Mouse (Mus musculus) kidney, postnatal 0 days (tissue): ENCODE data around the gene Ptprq. TPM values are rescaled to one million over a fixed set of nuclear protein-coding genes. Genes with fewer than 3 reads are reported as not detected.

Experiments used
- ATAC-seq: fragments of 200-750 bp; cut with Nextera tagmentation; replicated peaks from 2 replicates; pipeline ENCODE4 v1.8.0; 2017; ENCODE audit warnings: low read depth, moderate number of reproducible peaks, moderate TSS enrichment, moderate library complexity; ENCODE audit not compliant: low FRiP score
- DNase-seq: peaks from one replicate; pipeline ENCODE4 v3.0.0-alpha.2; 2016; ENCODE audit warnings: low spot score
- H3K27ac ChIP-seq: fragments of 300-500 bp; sonication (generic); 2 replicates; pipeline ENCODE4 v1.5.1; 2014; ENCODE audit warnings: mild to moderate bottlenecking
- H3K27me3 ChIP-seq: fragments of 300-500 bp; sonication (generic); 2 replicates; pipeline ENCODE4 v1.6.1; 2014; ENCODE audit warnings: low read length, mixed read lengths; ENCODE audit not compliant: insufficient read depth
- H3K36me3 ChIP-seq: fragments of 300-500 bp; sonication (generic); 2 replicates; pipeline ENCODE4 v1.6.1; 2014; ENCODE audit warnings: low read length, mixed read lengths; ENCODE audit not compliant: insufficient read depth
- H3K4me1 ChIP-seq: fragments of 300-500 bp; sonication (generic); replicated peaks from 2 replicates; pipeline ENCODE4 v1.6.1; 2014; ENCODE audit warnings: antibody characterized with exemption, low read length, mixed read lengths; ENCODE audit not compliant: insufficient read depth
- H3K4me2 ChIP-seq: fragments of 300-500 bp; sonication (generic); 2 replicates; pipeline ENCODE4 v1.6.1; 2014; ENCODE audit warnings: mild to moderate bottlenecking, low read length, moderate library complexity, mixed read lengths
- H3K4me3 ChIP-seq: fragments of 300-500 bp; sonication (generic); replicated peaks from 2 replicates; pipeline ENCODE4 v1.5.1; 2014; ENCODE audit warnings: low read depth, low read length
- H3K9ac ChIP-seq: fragments of 300-500 bp; sonication (generic); 2 replicates; pipeline ENCODE4 v1.6.1; 2014; ENCODE audit warnings: low read depth, low read length
- H3K9me3 ChIP-seq: fragments of 300-500 bp; sonication (generic); replicated peaks from 2 replicates; pipeline ENCODE4 v1.6.1; 2016; ENCODE audit warnings: low read length, inconsistent platforms, mixed read lengths
- CTCF ChIP-seq: IDR thresholded peaks from 2 replicates; pipeline ENCODE4 v1.5.1; 2016; ENCODE audit warnings: antibody characterized with exemption, low read depth, mild to moderate bottlenecking, moderate library complexity
- WGBS: fragments of 180-500 bp; shearing (Covaris S2); extraction: QIAGEN DNeasy Blood & Tissue Kit; methylation state at CpG from one replicate; pipeline ENCODE4 v1.1.7; 2014; 5-methylcytosine and 5-hydroxymethylcytosine counted together
- polyA plus RNA-seq: library from polyadenylated mRNA; unstranded; fragments of >200 nt; fragmentation: Nextera tagmentation; extraction: Ambion mirVana; gene quantifications from 2 replicates; pipeline ENCODE4 v1.2.1, GENCODE M21; 2015

Ptprq gene
- polyA plus RNA-seq, 1 experiment from 2014 or later: 0.09 TPM

GRCm38 (mm10) chr10:107499656-107500055 lies 220.2 kb downstream of the Ptprq start:
- Histone ChIP-seq H3K9ac (no peak overlapping the region), H3K9me3 (no peaks in the 10 kb centered on the region), H3K4me1 (no peaks in the 10 kb centered on the region), H3K36me3 (no peaks in the 10 kb centered on the region), H3K4me3 (no peak overlapping the region), H3K27ac (no peak overlapping the region), H3K27me3 (0 out of 2 replicates have a peak, but pooled peaks cover under 1% of the 10 kb centered on the region), H3K4me2 (no peak overlapping the region)
- WGBS: 82% methylated on average over 7 of the region's 7 CpGs
- ATAC-seq: no peak
- no peak for TF ChIP-seq CTCF
- DNase-seq: no peak

- Histone ChIP-seq H3K36me3 (no peaks in the 10 kb centered on the region), H3K4me1 (no peaks in the 10 kb centered on the region), H3K27ac (no peak overlapping the region), H3K27me3 (0 out of 2 replicates have a peak, but pooled peaks cover 5% of the 10 kb centered on the region), H3K4me2 (no peak overlapping the region), H3K4me3 (no peak overlapping the region), H3K9ac (no peak overlapping the region), H3K9me3 (no peaks in the 10 kb centered on the region)
- ATAC-seq (no peak), DNase-seq (no peak)
- no peak for TF ChIP-seq CTCF
- WGBS: 87% methylated on average over 1 of the region's 1 CpGs
Observed at GRCm38 (mm10) chr10:107496402-107496801, 223.4 kb downstream of the Ptprq start.

GRCm38 (mm10) chr10:107494568-107494967 lies 225.3 kb downstream of the Ptprq start, which contains the start of gene Myf6:
TSS of gene Myf6 (minus strand) at chr10:107494737.
- 0 out of 2 replicates have a peak, but pooled peaks cover 5% of the 10 kb centered on the region for H3K27me3 ChIP-seq
- peak within 1 kb of the TSS; percentile 50 for H3K4me2 ChIP-seq
- no peaks in the 10 kb centered on the region for H3K36me3 ChIP-seq
- ATAC-seq (no peak), DNase-seq (no peak)
- H3K9ac ChIP-seq: no peak within 1 kb of the TSS
- no peak for TF ChIP-seq CTCF
- no peak within 1 kb of the TSS for H3K4me3 ChIP-seq
- no peak within 1 kb of the TSS for H3K27ac ChIP-seq
- H3K4me1 ChIP-seq: no peaks in the 10 kb centered on the region
- WGBS: 50% methylated on average over 6 of the region's 6 CpGs
- H3K9me3 ChIP-seq: no peaks in the 10 kb centered on the region

- Histone ChIP-seq H3K9ac (no peak overlapping the region), H3K36me3 (no peaks in the 10 kb centered on the region), H3K27ac (no peak overlapping the region), H3K27me3 (0 out of 2 replicates have a peak, but pooled peaks cover 5% of the 10 kb centered on the region), H3K4me1 (no peaks in the 10 kb centered on the region), H3K9me3 (no peaks in the 10 kb centered on the region), H3K4me3 (0 out of 2 replicates have a peak overlapping the region, but pooled peaks have one; percentile 12), H3K4me2 (peak overlapping the region; percentile 50)
- TF ChIP-seq CTCF: no peak
- DNase-seq (no peak), ATAC-seq (no peak)
- WGBS: 40% methylated on average over 20 of the region's 20 CpGs
Observed at GRCm38 (mm10) chr10:107493580-107494474, 226.0 kb downstream of the Ptprq start.

GRCm38 (mm10) chr10:107492867-107493579 lies 226.8 kb downstream of the Ptprq start:
- Histone ChIP-seq H3K27me3 (0 out of 2 replicates have a peak, but pooled peaks cover 5% of the 10 kb centered on the region), H3K9me3 (no peaks in the 10 kb centered on the region), H3K27ac (no peak overlapping the region), H3K9ac (no peak overlapping the region), H3K36me3 (no peaks in the 10 kb centered on the region), H3K4me3 (peak overlapping the region; percentile 12; the same call in 1 of the 2 replicates), H3K4me2 (peak overlapping the region; percentile 50), H3K4me1 (no peaks in the 10 kb centered on the region)
- DNase-seq (no peak), ATAC-seq (no peak)
- TF ChIP-seq CTCF: no peak
- 42% methylated on average over 18 of the region's 18 CpGs for WGBS

GRCm38 (mm10) chr10:107488654-107489315 lies 231.1 kb downstream of the Ptprq start:
- no peaks in the 10 kb centered on the region for H3K4me1 ChIP-seq
- WGBS: 27% methylated on average over 12 of the region's 12 CpGs
- DNase-seq (no peak), ATAC-seq (no peak)
- no peak overlapping the region for H3K4me3 ChIP-seq
- no peaks in the 10 kb centered on the region for H3K9me3 ChIP-seq
- TF ChIP-seq CTCF: no peak
- no peaks in the 10 kb centered on the region for H3K36me3 ChIP-seq
- no peak overlapping the region for H3K4me2 ChIP-seq
- no peak overlapping the region for H3K9ac ChIP-seq
- 0 out of 2 replicates have a peak, but pooled peaks cover 4% of the 10 kb centered on the region for H3K27me3 ChIP-seq
- no peak overlapping the region for H3K27ac ChIP-seq
